Comparison of ENCODE assay signal across 17 mouse cellular contexts in genomic region chr7:117263126-117263525, GRCm38 (mm10).
"Had no signal": no experiment of that assay in that cellular context is flagged by ENCODE, and none has a peak within 500 bp of the region (broad histone marks: within the 10 kb centered on the region; RNA-seq: fewer than 3 reads in every experiment).

No protein-coding gene starts in this region.

- H3K4me2 ChIP-seq: lung, embryonic 15.5 days; midbrain, embryonic 11.5 days; midbrain, embryonic 13.5 days; midbrain, embryonic 15.5 days; neural tube, embryonic 12.5 days had no signal

- H3K27ac ChIP-seq: lung, embryonic 15.5 days; macrophage; midbrain, embryonic 13.5 days; midbrain, embryonic 15.5 days; neural tube, embryonic 12.5 days had no signal

- H3K9me3 ChIP-seq: lung, embryonic 15.5 days; megakaryocyte, embryonic 14.5 days; midbrain, embryonic 13.5 days; midbrain, embryonic 15.5 days; neural tube, embryonic 12.5 days had no signal

- H3K4me3 ChIP-seq: lung, embryonic 15.5 days; megakaryocyte, embryonic 14.5 days; midbrain, embryonic 13.5 days; midbrain, embryonic 15.5 days; neural tube, embryonic 12.5 days had no signal

- H3K36me3 ChIP-seq: lung, embryonic 15.5 days; midbrain, embryonic 13.5 days; midbrain, embryonic 15.5 days; neural tube, embryonic 12.5 days had no signal

- DNase-seq: lung, adult 2 months; lung, postnatal 14 days; lung, postnatal 36 days; right cerebral cortex, postnatal 14 days; right cerebral cortex, postnatal 4 days; spleen, adult 18-20 months; thymus, adult 18-20 months; thymus, postnatal 14 days; thymus, postnatal 36 days had no signal

- H3K27me3 ChIP-seq: lung, embryonic 15.5 days; megakaryocyte, embryonic 14.5 days; midbrain, embryonic 13.5 days; midbrain, embryonic 15.5 days; neural tube, embryonic 12.5 days had no signal

- H3K4me1 ChIP-seq: lung, embryonic 15.5 days; megakaryocyte, embryonic 14.5 days; neural tube, embryonic 12.5 days had no signal

- ATAC-seq: lung, postnatal 0 days; midbrain, embryonic 13.5 days; midbrain, embryonic 15.5 days had no signal

- H3K9ac ChIP-seq: lung, embryonic 15.5 days; midbrain, embryonic 13.5 days; midbrain, embryonic 15.5 days; neural tube, embryonic 12.5 days had no signal
